Mouse (Mus musculus) myocyte (in vitro differentiated cells): ENCODE results near the gene Afg3l1.

Source experiments
- E2F4 ChIP-seq: IDR thresholded peaks from one replicate; pipeline ENCODE4 v1.6.1; 2011; ENCODE audit warnings: mild to moderate bottlenecking, control low read depth, moderate library complexity; ENCODE audit not compliant: insufficient read depth
- MAX ChIP-seq: IDR thresholded peaks from one replicate; pipeline ENCODE4 v1.6.1; 2011; ENCODE audit warnings: low read depth, mild to moderate bottlenecking, control low read depth
- MYOG ChIP-seq, 3 experiments: IDR thresholded peaks; one replicate each; pipeline ENCODE4 v1.6.1; 2011; ENCODE audit warnings: control low read depth in 2 of 3, low read depth in 2 of 3, mild to moderate bottlenecking in 2 of 3; ENCODE audit not compliant: insufficient read length in 2 of 3, control insufficient read depth in 1 of 3, insufficient read depth in 1 of 3
- POLR2A ChIP-seq: IDR thresholded peaks from one replicate; pipeline ENCODE4 v1.6.1; 2011; ENCODE audit warnings: low read depth, mild to moderate bottlenecking, control low read depth, moderate library complexity; ENCODE audit not compliant: insufficient read length
- POLR2AphosphoS2 ChIP-seq: IDR thresholded peaks from one replicate; pipeline ENCODE4 v1.6.1; 2011; ENCODE audit warnings: low read depth, control low read depth; ENCODE audit not compliant: insufficient read length
- REST ChIP-seq: IDR thresholded peaks from one replicate; pipeline ENCODE4 v1.6.1; 2011; ENCODE audit warnings: mild to moderate bottlenecking, control low read depth, moderate library complexity; ENCODE audit not compliant: insufficient read depth, insufficient read length
- TCF12 ChIP-seq: IDR thresholded peaks from one replicate; pipeline ENCODE4 v1.6.1; 2011; ENCODE audit warnings: mild to moderate bottlenecking, control low read depth; ENCODE audit not compliant: poor library complexity, insufficient read depth, severe bottlenecking
- TCF3 ChIP-seq: IDR thresholded peaks from one replicate; pipeline ENCODE4 v1.6.1; 2011; ENCODE audit warnings: low read depth, control low read depth; ENCODE audit not compliant: insufficient read length
- USF1 ChIP-seq: IDR thresholded peaks from one replicate; pipeline ENCODE4 v1.6.1; 2011; ENCODE audit warnings: low read depth, mild to moderate bottlenecking, control low read depth, moderate library complexity

DNA sequence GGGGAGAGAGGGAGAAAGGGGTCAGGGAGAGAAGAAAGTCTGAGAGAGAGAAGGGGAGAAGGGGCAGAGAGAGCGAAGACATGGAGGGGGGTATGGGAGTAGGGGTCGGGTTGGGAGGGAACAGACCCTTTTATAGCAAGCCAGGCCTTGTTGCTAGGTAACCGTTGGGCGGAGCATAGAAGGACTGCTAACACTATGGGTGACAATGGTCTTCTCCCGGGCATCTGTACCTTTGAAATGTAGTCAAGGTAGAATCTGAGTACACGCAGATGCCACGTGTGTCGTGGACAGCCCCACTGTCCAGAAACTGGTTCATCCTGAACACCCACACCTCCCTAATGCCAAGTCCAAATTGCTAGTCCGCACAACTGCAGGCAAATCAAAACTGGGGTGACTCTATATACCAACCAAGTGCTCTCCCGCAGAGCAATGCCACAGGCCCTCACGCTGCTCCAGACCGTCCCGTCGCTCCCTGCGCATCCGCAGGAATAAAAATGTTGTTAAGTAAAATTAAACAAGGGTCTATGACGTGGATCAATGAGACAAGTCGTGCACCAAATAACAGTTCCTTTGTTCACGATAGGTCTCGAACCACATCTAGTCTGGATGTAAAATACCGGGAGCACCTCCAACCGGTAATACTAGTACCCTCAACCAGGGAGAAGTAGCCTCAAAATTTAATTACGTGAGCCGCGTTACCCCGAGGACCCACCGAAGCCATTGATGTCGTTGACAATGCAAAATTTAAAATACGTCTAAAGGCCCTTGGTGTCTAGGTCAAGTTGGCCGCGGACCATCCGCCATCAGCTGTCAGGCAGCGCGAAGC lies 579 bp upstream of the Afg3l1 start:
- TF ChIP-seq POLR2A (no peak), TCF3 (no peak), TCF12 (no peak), E2F4 (no peak), MAX (no peak), USF1 (no peak), REST (no peak), POLR2AphosphoS2 (no peak), MYOG (IDR thresholded peaks at IDR 0.05; ENCODE audit: control insufficient read depth in 1 of 3, insufficient read depth in 1 of 3, insufficient read length in 2 of 3, low read depth in 2 of 3) (no peak)
